Mouse (Mus musculus): ENCODE measurements at regions not wholly inside any gene's neighbourhood (a gene's known extent, or its start where the extent isn't known, plus 50 kb on each side); places are given as distances from the start of the nearest gene placed in this dataset.
A peak's percentile ranks its signal among the peaks of the same experiment; 100 is the strongest.

GRCm38 (mm10) chr13:107094976-107095716 lies 73.2 kb upstream of the Kif2a start:
- DNase-seq (ENCODE audit: low spot score in 2 of 2): no peak

- DNase-seq (ENCODE audit: low spot score in 2 of 2): no peak
These were observed 72.6 kb upstream of the Kif2a start for GRCm38 (mm10) chr13:107094487-107094886.

- no peak for DNase-seq (ENCODE audit: low spot score in 2 of 2)
These were observed 71.8 kb upstream of the Kif2a start for GRCm38 (mm10) chr13:107093683-107094082.

- no peak for DNase-seq (ENCODE audit: low spot score in 2 of 2)
These were observed 66.3 kb upstream of the Kif2a start for GRCm38 (mm10) chr13:107088198-107088597.

- no peak for DNase-seq (ENCODE audit: low spot score in 2 of 2)
These were observed 65.4 kb upstream of the Kif2a start for GRCm38 (mm10) chr13:107087355-107087754.

- no peak for DNase-seq (ENCODE audit: low spot score in 2 of 2)
These were observed 56.2 kb upstream of the Kif2a start for GRCm38 (mm10) chr13:107078085-107078484.

GRCm38 (mm10) chr13:107074917-107075316 lies 53.0 kb upstream of the Kif2a start:
- DNase-seq (ENCODE audit: low spot score in 2 of 2): no peak

GRCm38 (mm10) chr13:107073039-107073620 lies 51.2 kb upstream of the Kif2a start:
- peak in 1 of 2 experiments; percentile 8 for DNase-seq (ENCODE audit: low spot score in 2 of 2)

GRCm38 (mm10) chr13:107072345-107073038 lies 50.6 kb upstream of the Kif2a start:
- DNase-seq (ENCODE audit: low spot score in 2 of 2): no peak

Small RNA genes in the stretch of these regions (microRNA-seq; reads per million reads assigned to microRNA genes)
- gene Gm22118: 0 reads per million in 2 experiments
